Mouse (Mus musculus) G1E (cell line): ENCODE data around the gene Atg9b.

Experiments
- CTCF ChIP-seq: IDR thresholded peaks from 2 replicates; pipeline ENCODE4 v1.5.1; 2012; ENCODE audit warnings: low read depth, low read length, inconsistent platforms, mixed read lengths
- GATA1 ChIP-seq: IDR thresholded peaks from 2 replicates; pipeline ENCODE4 v1.6.1; 2012; ENCODE audit warnings: borderline replicate concordance, low read length, inconsistent platforms, mixed read lengths
- GATA2 ChIP-seq: IDR thresholded peaks from 2 replicates; pipeline ENCODE4 v1.6.1; 2012; ENCODE audit warnings: low read depth, low read length, inconsistent platforms, borderline replicate concordance
- POLR2AphosphoS5 ChIP-seq: IDR thresholded peaks from 2 replicates; pipeline ENCODE4 v1.6.1; 2012; ENCODE audit warnings: low read depth, low read length, inconsistent platforms; ENCODE audit not compliant: insufficient replicate concordance

GRCm38 (mm10) chr5:24400911-24401605, 9.1 kb upstream of the Atg9b start:
- TF ChIP-seq CTCF (no peak), GATA2 (no peak), POLR2AphosphoS5 (no peak), GATA1 (no peak)
